Mouse (Mus musculus): ENCODE measurements around the gene Pde3a.

Pde3a gene

GRCm38 (mm10) chr6:141248691-141249584 is at the start of gene Pde3a:
Gene Pde3a, plus strand, starts transcription at chr6:141249269.
- DNase-seq, result no peak

DNA sequence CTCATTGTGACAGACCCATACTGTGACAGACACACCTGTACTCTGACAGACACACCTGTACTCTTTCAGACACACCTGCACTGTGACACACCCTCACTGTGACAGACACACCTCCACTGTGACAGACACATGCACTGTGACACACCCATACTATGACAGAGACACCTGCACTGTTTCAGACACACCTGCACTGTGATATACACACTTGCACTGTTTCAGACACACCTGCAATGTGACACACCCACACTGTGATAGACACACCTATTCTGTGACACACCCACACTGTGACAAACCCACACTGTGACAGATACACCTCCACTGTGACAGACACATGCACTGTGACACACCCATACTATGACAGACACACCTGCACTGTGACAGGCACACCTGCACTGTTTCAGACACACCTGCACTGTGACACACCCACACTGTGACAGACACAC is 48.9 kb upstream of the Pde3a start:
- DNase-seq, result no peak

- no peak for DNase-seq
Observed at GRCm38 (mm10) chr6:141207531-141207930, 41.5 kb upstream of the Pde3a start.

DNA sequence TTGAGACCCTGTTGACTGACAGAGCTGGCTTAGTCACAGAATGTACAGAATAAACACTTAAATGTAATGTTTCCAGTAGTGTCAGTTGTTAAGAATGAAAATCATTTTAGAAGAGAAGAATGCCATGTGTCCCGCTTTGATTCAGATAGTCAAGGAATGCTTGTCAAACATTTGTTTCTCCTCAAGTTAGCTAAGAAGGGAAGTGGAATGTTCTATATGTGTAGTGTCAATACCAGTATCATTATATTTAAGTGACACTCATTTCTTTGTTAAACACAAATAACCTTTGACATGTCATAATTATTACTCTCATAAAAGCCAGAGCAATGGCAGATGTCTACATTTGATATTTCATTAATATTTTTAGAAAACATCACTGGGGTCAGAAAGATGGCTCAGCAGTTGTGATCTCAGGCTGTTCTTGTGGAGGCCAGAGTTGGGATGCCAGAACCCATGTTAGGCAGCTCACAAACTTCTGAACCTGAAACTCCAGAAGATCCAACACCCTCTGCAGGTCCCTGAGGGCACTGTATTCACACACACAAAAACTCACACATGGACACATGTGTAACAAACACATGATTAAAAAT is 40.7 kb upstream of the Pde3a start:
- DNase-seq, result no peak

- no peak for DNase-seq
Observed at GRCm38 (mm10) chr6:141210021-141210420, 39.0 kb upstream of the Pde3a start.

GRCm38 (mm10) chr6:141221081-141221480 is 28.0 kb upstream of the Pde3a start:
- DNase-seq, result no peak

DNA sequence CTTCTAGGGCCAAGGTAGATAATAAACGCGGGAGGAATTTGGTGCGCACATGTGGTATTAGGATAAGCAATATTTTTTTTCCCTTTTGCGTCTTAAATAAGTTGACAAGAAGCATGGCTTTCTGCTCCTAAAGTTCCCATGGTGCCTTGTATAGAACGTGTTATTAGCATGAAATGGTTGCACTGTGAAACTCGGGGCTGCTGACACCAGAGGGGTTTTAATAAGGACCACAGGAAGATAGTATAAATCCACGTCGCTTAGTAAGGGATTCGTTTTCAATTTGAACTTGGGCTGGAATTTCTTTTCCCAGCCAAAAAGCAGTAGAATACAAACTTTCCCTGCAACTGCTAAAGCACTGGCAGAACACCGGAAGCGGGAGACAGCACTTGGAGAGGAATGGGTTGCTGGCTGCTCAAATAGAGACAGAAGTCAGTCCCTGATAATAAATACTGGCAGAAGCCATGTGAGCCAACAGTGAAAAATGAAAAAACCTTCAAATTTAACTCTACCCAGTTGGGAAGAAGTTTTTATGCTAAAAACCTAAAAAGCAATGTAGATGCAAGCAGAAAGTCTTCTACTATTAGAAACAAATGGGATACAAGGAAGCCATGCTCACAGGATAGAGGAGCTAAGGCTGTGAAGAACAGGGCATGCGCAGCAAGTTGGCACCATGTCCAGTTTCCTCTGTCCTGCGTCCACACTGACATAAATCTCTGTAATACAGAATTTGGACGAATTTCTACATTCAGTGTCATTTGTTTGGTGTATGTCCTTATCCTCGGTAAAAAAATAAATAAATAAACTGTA is 22.0 kb upstream of the Pde3a start:
- DNase-seq, result peak; percentile 51 to 65

- no peak for DNase-seq
Observed at GRCm38 (mm10) chr6:141227658-141228005, 21.4 kb upstream of the Pde3a start.

DNA sequence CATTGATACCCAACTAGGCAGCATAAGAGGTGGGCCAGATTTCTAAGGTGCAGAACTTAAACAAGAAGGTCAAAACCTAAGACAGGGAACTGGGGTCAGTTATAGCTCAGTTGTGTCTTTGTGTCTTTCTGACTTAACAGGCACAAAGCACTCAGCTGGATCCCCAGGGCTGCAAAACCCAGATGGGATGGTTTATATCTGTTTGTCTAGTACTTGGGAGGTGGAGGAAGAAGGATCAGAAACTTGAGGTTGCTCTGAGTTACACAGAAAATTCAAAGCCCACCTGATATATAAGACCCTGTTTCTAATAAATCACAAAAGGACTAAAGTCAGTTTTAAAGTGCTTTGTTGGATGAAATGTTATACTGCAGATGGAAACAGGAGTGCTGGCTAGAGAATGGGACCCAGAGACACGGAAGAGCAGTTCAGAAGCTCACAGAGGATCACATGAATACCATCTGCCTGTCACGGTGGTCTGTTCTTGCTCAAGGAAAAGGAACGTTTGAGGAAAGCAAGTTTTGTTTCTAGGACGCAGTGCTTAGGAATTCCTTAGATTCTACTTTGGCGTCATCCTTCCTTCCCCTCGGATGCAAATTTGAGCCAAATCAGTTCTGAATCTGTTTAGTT is 16.2 kb upstream of the Pde3a start:
- DNase-seq, result no peak

GRCm38 (mm10) chr6:141241809-141242208 is 7.3 kb upstream of the Pde3a start:
- DNase-seq, result no peak

DNA sequence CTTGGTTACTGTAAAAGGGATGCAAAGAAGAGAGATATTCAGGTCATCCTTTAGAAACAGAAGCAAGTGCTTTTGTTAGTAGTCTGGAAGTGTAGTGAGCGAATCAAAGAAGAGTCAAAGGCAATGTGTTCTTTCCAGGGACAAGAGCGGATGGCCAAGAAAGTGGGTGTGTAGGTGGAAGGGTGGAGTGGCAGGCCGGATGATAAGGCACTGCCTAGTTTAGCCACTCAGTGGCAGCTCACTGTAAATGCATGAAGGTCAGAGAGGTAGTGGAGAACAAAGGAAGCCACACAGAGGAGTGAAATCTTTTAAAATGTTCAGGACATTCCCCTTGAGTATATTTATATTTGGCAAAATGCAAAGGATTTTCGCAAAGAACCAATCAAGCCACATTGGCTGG is 4.0 kb upstream of the Pde3a start:
- DNase-seq, result no peak

DNA sequence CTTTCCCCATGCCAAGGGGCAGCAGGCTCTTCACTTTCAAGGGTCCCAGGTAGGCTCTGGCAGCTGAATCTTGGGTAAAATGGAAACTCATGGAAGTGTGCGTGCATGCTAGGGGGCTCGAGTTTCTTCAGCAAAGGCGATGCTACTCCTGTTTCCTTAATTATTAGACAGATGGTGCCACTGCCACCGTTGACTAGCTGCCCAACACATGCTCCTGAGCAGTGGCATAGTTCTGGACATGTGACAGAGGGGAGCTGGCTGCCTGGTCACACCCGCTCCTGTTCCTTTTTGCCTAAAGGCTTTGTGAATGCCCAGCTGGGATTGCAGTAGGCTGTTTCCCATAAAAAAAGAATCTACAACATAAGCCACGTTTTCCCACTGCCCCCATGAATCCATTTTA is 2.7 kb upstream of the Pde3a start:
- no peak for DNase-seq

- DNase-seq, result peak in 1 of 2 experiments; percentile 11
Observed at GRCm38 (mm10) chr6:141248081-141248480, 988 bp upstream of the Pde3a start.

DNA sequence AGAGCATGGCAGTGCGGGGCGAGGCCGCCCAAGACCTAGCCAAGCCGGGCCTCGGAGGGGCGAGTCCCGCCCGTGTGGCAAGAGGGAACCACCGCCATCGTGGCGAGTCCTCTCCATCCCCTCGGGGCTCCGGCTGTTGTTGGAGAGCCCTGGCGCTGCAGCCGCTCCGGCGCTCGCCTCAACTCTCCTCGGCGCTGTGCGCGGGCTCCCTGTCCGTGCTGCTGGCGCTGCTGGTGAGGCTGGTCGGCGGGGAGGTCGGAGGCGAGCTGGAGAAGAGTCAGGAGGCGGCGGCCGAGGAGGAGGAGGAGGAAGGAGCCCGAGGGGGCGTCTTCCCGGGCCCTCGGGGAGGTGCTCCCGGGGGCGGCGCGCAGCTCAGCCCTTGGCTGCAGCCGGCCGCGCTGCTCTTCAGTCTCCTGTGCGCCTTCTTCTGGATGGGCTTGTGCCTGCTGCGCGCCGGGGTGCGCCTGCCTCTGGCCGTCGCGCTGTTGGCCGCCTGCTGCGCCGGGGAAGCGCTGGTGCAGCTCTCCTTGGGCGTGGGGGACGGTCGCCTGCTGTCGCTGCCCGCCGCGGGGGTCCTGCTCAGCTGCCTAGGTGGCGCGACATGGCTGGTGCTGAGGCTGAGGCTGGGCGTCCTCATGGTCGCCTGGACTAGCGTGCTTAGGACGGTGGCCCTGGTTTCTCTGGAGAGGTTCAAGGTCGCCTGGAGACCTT is 671 bp downstream of the Pde3a start:
- peak; percentile 79 to 88 for DNase-seq

DNA sequence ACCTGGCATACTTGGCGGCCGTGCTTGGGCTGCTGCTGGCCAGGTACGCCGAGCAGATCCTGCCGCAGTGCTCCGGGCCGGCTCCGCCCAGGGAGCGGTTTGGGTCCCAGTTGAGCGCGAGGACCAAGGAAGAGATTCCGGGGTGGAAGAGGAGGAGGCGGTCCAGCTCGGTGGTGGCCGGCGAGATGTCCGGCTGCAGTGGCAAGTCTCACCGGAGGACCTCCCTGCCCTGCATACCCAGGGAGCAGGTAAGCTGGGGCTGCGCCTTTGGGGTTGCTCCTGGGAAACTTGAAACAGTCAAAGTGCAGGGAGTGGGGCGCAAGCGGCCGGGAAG is 1.2 kb downstream of the Pde3a start:
- DNase-seq, result peak in 1 of 2 experiments; percentile 64

GRCm38 (mm10) chr6:141250984-141251383 is 1.9 kb downstream of the Pde3a start:
- DNase-seq, result peak in 1 of 2 experiments; percentile 10

- no peak for DNase-seq
Observed at GRCm38 (mm10) chr6:141252520-141252919, 3.5 kb downstream of the Pde3a start.

GRCm38 (mm10) chr6:141254956-141255355 is 5.9 kb downstream of the Pde3a start:
- peak; percentile 9 to 30 for DNase-seq

- DNase-seq, result peak; percentile 16 to 20
Observed at GRCm38 (mm10) chr6:141256896-141257295, 7.8 kb downstream of the Pde3a start.

DNA sequence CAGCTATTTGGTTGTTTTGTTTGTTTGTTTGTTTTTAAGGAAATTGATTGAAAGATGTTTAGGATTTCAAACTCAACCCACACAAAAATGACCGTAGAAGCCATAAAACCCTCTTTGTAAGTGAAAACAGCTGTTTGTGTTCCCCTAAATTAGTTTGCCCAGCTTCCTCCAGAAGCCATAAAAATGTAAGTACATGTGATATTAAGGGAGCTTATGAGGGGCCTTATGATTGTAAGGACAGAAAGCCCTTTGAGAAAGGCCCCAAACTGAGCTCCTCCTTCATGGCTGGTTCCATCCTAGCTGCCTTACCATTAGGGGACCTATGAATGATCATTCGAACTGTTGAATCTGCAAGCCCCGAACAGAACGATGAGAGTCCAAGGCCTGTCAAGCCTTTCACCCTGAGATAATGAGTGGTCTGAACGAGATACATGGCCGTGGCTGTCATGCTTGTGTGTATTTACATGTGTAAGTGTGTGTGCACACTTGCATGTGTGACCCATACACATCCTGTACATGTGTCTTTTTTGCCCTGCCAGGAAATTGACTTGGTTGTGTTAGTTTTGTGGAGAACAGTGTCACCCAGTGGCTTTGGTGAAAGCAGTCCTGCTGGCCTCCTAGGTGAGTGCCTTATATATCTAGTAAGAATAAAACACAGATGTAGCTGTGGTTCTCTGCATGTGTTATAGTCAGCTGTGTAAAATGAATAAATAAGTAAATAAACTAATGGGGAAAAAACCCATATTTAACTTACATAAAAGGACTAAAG is 8.5 kb downstream of the Pde3a start:
- DNase-seq, result peak; percentile 8 to 22

DNA sequence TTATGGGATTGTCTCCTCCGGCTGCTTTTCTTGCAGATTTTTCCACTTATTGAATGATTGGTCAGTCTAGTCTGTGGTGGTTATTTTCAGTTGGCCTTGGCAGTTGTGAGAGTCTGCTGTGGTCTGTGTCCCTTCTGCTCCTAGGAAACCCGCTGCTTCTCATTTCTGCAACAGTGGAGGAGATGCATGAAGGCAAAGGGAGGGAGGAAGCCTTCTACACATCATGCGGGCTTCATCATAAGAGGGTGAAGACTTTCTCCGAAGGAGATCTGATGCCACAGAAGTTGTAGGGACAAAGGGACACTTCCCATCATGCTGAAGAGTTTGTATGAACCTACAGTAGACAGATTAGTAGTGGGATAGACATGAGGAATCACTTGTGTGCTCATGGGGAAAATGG is 16.2 kb downstream of the Pde3a start:
- no peak for DNase-seq
